Mouse (Mus musculus) forebrain, embryonic 16.5 days (tissue): ENCODE measurements around the gene Pdp2. TPM values are rescaled to one million over a fixed set of nuclear protein-coding genes. Genes with fewer than 3 reads are reported as not detected.
A peak's percentile ranks its signal among the peaks of the same experiment; 100 is the strongest.

Experiments
- ATAC-seq: fragments of 200-750 bp; cut with Nextera tagmentation; 2 replicates; pipeline ENCODE4 v1.8.0; 2017; ENCODE audit warnings: mild to moderate bottlenecking, moderate library complexity
- H3K27ac ChIP-seq: fragments of 300-500 bp; sonication (generic); 2 replicates; pipeline ENCODE4 v1.5.1; 2014; ENCODE audit warnings: low read length, control low read depth
- H3K27me3 ChIP-seq: fragments of 300-500 bp; sonication (generic); replicated peaks from 2 replicates; pipeline ENCODE4 v1.6.1; 2014; ENCODE audit warnings: low read length; ENCODE audit not compliant: control insufficient read depth, insufficient read depth
- H3K36me3 ChIP-seq: fragments of 300-500 bp; sonication (generic); 2 replicates; pipeline ENCODE4 v1.6.1; 2014; ENCODE audit not compliant: control insufficient read depth, insufficient read depth
- H3K4me1 ChIP-seq: fragments of 300-500 bp; sonication (generic); replicated peaks from 2 replicates; pipeline ENCODE4 v1.6.1; 2014; ENCODE audit warnings: low read length; ENCODE audit not compliant: control insufficient read depth, insufficient read depth
- H3K4me2 ChIP-seq: fragments of 300-500 bp; sonication (generic); 2 replicates; pipeline ENCODE4 v1.6.1; 2014; ENCODE audit warnings: mild to moderate bottlenecking, low read length, control low read depth
- H3K4me3 ChIP-seq: fragments of 300-500 bp; sonication (generic); replicated peaks from 2 replicates; pipeline ENCODE4 v1.5.1; 2014; ENCODE audit warnings: mild to moderate bottlenecking, low read length, control low read depth
- H3K9ac ChIP-seq: fragments of 300-500 bp; sonication (generic); replicated peaks from 2 replicates; pipeline ENCODE4 v1.6.1; 2014; ENCODE audit warnings: low read depth, low read length, control low read depth
- H3K9me3 ChIP-seq: fragments of 300-500 bp; sonication (generic); 2 replicates; pipeline ENCODE4 v1.6.1; 2016; ENCODE audit warnings: low read length; ENCODE audit not compliant: control insufficient read depth
- WGBS: fragments of 180-500 bp; shearing (Covaris S2); extraction: QIAGEN DNeasy Blood & Tissue Kit; methylation state at CpG from one replicate; pipeline ENCODE4 v1.1.7; 2014; 5-methylcytosine and 5-hydroxymethylcytosine counted together
- polyA plus RNA-seq: library from polyadenylated mRNA; unstranded; fragments of >200 nt; fragmentation: Nextera tagmentation; extraction: Ambion mirVana; gene quantifications from 2 replicates; pipeline ENCODE4 v1.2.1, GENCODE M21; 2015

Gene Pdp2
- polyA plus RNA-seq, 1 experiment from 2014 or later = 18.4 TPM

GRCm38 (mm10) chr8:104628402-104628801, 37.2 kb downstream of the Pdp2 start:
- no peak overlapping the region for H3K4me3 ChIP-seq
- peaks cover 2% of the 10 kb centered on the region; the same call in 1 of the 2 replicates for H3K27me3 ChIP-seq
- no peak for ATAC-seq

GRCm38 (mm10) chr8:104629306-104630110, 38.3 kb downstream of the Pdp2 start:
- 82% methylated on average over 22 of the region's 22 CpGs for WGBS
- Histone ChIP-seq H3K4me2 (no peak overlapping the region), H3K9me3 (no peaks in the 10 kb centered on the region), H3K27ac (no peak overlapping the region), H3K27me3 (peaks cover 2% of the 10 kb centered on the region; the same call in 1 of the 2 replicates), H3K36me3 (no peaks in the 10 kb centered on the region), H3K9ac (no peak overlapping the region), H3K4me1 (peaks cover 10% of the 10 kb centered on the region), H3K4me3 (no peak overlapping the region)
- no peak for ATAC-seq

More at GRCm38 (mm10) chr8:104628402-104628801, 37.2 kb downstream of the Pdp2 start:
- H3K4me1 ChIP-seq = peaks cover 10% of the 10 kb centered on the region
- WGBS = 97% methylated on average over 21 of the region's 21 CpGs
- no peak overlapping the region for H3K9ac ChIP-seq
- no peaks in the 10 kb centered on the region for H3K36me3 ChIP-seq
- no peak overlapping the region for H3K27ac ChIP-seq
- no peak overlapping the region for H3K4me2 ChIP-seq
- H3K9me3 ChIP-seq = no peaks in the 10 kb centered on the region

- Histone ChIP-seq H3K36me3 (no peaks in the 10 kb centered on the region), H3K4me3 (peak overlapping the region; percentile 35; the same call in 1 of the 2 replicates), H3K27me3 (peaks cover 2% of the 10 kb centered on the region; the same call in 1 of the 2 replicates), H3K4me1 (peaks cover 10% of the 10 kb centered on the region), H3K27ac (no peak overlapping the region), H3K4me2 (no peak overlapping the region; the same call in 1 of the 2 replicates), H3K9me3 (no peaks in the 10 kb centered on the region), H3K9ac (no peak overlapping the region)
- ATAC-seq = no peak
- 43% methylated on average over 8 of the region's 8 CpGs for WGBS
These were observed 38.8 kb downstream of the Pdp2 start for GRCm38 (mm10) chr8:104630111-104630479.

- Histone ChIP-seq H3K27ac (no peak overlapping the region), H3K9ac (peak overlapping the region; percentile 28), H3K36me3 (peaks cover 3% of the 10 kb centered on the region; the same call in 1 of the 2 replicates), H3K4me2 (peak overlapping the region; percentile 55), H3K27me3 (peaks cover 2% of the 10 kb centered on the region; the same call in 1 of the 2 replicates), H3K4me3 (peak overlapping the region; percentile 35), H3K4me1 (peaks cover 10% of the 10 kb centered on the region), H3K9me3 (no peaks in the 10 kb centered on the region)
- 1% methylated on average over 36 of the region's 36 CpGs for WGBS
- peak; percentile 34 for ATAC-seq
These were observed 39.3 kb downstream of the Pdp2 start for GRCm38 (mm10) chr8:104630574-104630973.

GRCm38 (mm10) chr8:104630981-104631663, 39.9 kb downstream of the Pdp2 start, which contains the start of gene Rrad:
Gene Rrad (minus strand): TSS chr8:104631327.
- H3K27ac ChIP-seq = no peak within 1 kb of the TSS
- ATAC-seq = peak; percentile 56
- WGBS = 0% methylated on average over 25 of the region's 28 CpGs
- H3K36me3 ChIP-seq = peaks cover 3% of the 10 kb centered on the region; the same call in 1 of the 2 replicates
- peak within 1 kb of the TSS; percentile 28 for H3K9ac ChIP-seq
- peaks cover 10% of the 10 kb centered on the region for H3K4me1 ChIP-seq
- peak within 1 kb of the TSS; percentile 35 for H3K4me3 ChIP-seq
- H3K27me3 ChIP-seq = peaks cover 2% of the 10 kb centered on the region; the same call in 1 of the 2 replicates
- H3K9me3 ChIP-seq = no peaks in the 10 kb centered on the region
- H3K4me2 ChIP-seq = peak within 1 kb of the TSS; percentile 55

GRCm38 (mm10) chr8:104631975-104632374, 40.7 kb downstream of the Pdp2 start:
- Histone ChIP-seq H3K27ac (no peak overlapping the region), H3K4me2 (no peak overlapping the region; the same call in 1 of the 2 replicates)
- ATAC-seq = no peak

GRCm38 (mm10) chr8:104632486-104632885, 41.2 kb downstream of the Pdp2 start:
- Histone ChIP-seq H3K4me3 (no peak overlapping the region), H3K27me3 (peaks cover 2% of the 10 kb centered on the region; the same call in 1 of the 2 replicates), H3K4me2 (no peak overlapping the region), H3K27ac (no peak overlapping the region), H3K36me3 (peaks cover 3% of the 10 kb centered on the region; the same call in 1 of the 2 replicates), H3K9me3 (no peaks in the 10 kb centered on the region), H3K4me1 (peaks cover 10% of the 10 kb centered on the region), H3K9ac (no peak overlapping the region)
- WGBS = 54% methylated on average over 6 of the region's 6 CpGs
- ATAC-seq = peak; percentile 53; the same call in 1 of the 2 replicates

More at GRCm38 (mm10) chr8:104631975-104632374, 40.7 kb downstream of the Pdp2 start:
- H3K9ac ChIP-seq = no peak overlapping the region
- H3K4me1 ChIP-seq = peaks cover 10% of the 10 kb centered on the region
- WGBS = 38% methylated on average over 5 of the region's 5 CpGs
- H3K4me3 ChIP-seq = no peak overlapping the region
- peaks cover 3% of the 10 kb centered on the region; the same call in 1 of the 2 replicates for H3K36me3 ChIP-seq
- H3K9me3 ChIP-seq = no peaks in the 10 kb centered on the region
- H3K27me3 ChIP-seq = peaks cover 2% of the 10 kb centered on the region; the same call in 1 of the 2 replicates

- Histone ChIP-seq H3K9me3 (no peaks in the 10 kb centered on the region), H3K4me3 (no peak overlapping the region), H3K9ac (no peak overlapping the region), H3K27ac (no peak overlapping the region), H3K4me2 (no peak overlapping the region), H3K36me3 (peaks cover 3% of the 10 kb centered on the region; the same call in 1 of the 2 replicates), H3K27me3 (peaks cover 2% of the 10 kb centered on the region; the same call in 1 of the 2 replicates), H3K4me1 (peaks cover 10% of the 10 kb centered on the region)
- 67% methylated on average over 9 of the region's 9 CpGs for WGBS
- no peak for ATAC-seq
These were observed 42.0 kb downstream of the Pdp2 start for GRCm38 (mm10) chr8:104633156-104633744.
